Mouse (Mus musculus): Measurements from ENCODE around the gene 1700012A03Rik. TPM values are rescaled to one million over a fixed set of nuclear protein-coding genes. Genes with fewer than 3 reads are reported as not detected.

The 1700012A03Rik gene
- not detected in 2 replicates for polyA plus RNA-seq (2015; fragmentation: Nextera tagmentation; extraction: Ambion mirVana)

- no peaks in the 10 kb centered on the region for H3K27me3 ChIP-seq
- no peak within 1 kb of the TSS for H3K4me3 ChIP-seq
- H3K4me1 ChIP-seq = 0 out of 2 replicates have a peak, but pooled peaks cover 4% of the 10 kb centered on the region
- no peak for ATAC-seq (ENCODE audit: borderline replicate concordance, extremely low read depth, low FRiP score, low TSS enrichment)
- 74% methylated on average over 3 of the region's 3 CpGs for WGBS
- H3K4me2 ChIP-seq = no peak within 1 kb of the TSS
- H3K9ac ChIP-seq = no peak within 1 kb of the TSS
- no peaks in the 10 kb centered on the region for H3K36me3 ChIP-seq
- H3K9me3 ChIP-seq = no peaks in the 10 kb centered on the region
- no peak within 1 kb of the TSS for H3K27ac ChIP-seq
These were observed at the start of gene 1700012A03Rik for GRCm38 (mm10) chr6:32049951-32050345. 1700012A03Rik (plus strand) TSS chr6:32050246.

GRCm38 (mm10) chr6:32004228-32004627, 45.8 kb upstream of the 1700012A03Rik start:
- Histone ChIP-seq H3K4me2 (no peak overlapping the region), H3K4me3 (no peak overlapping the region), H3K9ac (no peak overlapping the region), H3K27me3 (no peaks in the 10 kb centered on the region), H3K36me3 (no peaks in the 10 kb centered on the region), H3K4me1 (no peaks in the 10 kb centered on the region), H3K9me3 (no peaks in the 10 kb centered on the region), H3K27ac (no peak overlapping the region)
- no peak for ATAC-seq (ENCODE audit: borderline replicate concordance, extremely low read depth, low FRiP score, low TSS enrichment)
- WGBS = 88% methylated on average over 10 of the region's 10 CpGs

GRCm38 (mm10) chr6:32005914-32006313, 44.1 kb upstream of the 1700012A03Rik start:
- no peaks in the 10 kb centered on the region for H3K9me3 ChIP-seq
- no peaks in the 10 kb centered on the region for H3K4me1 ChIP-seq
- H3K27ac ChIP-seq = peak overlapping the region; percentile 10; the same call in 1 of the 2 replicates
- ATAC-seq (ENCODE audit: borderline replicate concordance, extremely low read depth, low FRiP score, low TSS enrichment) = peak; percentile 76; the same call in 1 of the 2 replicates
- no peaks in the 10 kb centered on the region for H3K27me3 ChIP-seq
- H3K9ac ChIP-seq = no peak overlapping the region
- WGBS = 46% methylated on average over 2 of the region's 2 CpGs
- no peaks in the 10 kb centered on the region for H3K36me3 ChIP-seq
- no peak overlapping the region for H3K4me2 ChIP-seq
- no peak overlapping the region for H3K4me3 ChIP-seq

DNA sequence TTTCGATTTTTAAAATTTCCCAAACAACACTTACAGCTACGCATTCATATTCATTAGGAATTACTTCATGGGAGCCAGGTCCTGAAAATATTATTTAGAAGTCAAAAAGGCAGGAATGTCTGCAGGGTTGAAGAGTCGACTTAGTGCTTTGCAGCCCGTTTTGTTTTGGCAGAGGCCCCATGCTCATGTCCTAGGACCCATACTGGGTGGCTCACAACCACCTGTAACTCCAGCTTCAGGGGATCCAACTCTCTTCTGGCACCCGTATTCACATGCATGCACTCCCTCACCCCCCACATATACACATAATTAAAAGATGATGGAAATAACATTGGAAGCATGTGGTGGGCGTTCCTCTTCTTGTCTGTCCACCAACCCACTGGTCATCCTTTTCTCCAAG, 43.7 kb upstream of the 1700012A03Rik start:
- Histone ChIP-seq H3K9me3 (no peaks in the 10 kb centered on the region), H3K36me3 (no peaks in the 10 kb centered on the region), H3K4me2 (no peak overlapping the region), H3K4me3 (no peak overlapping the region), H3K27me3 (no peaks in the 10 kb centered on the region), H3K9ac (no peak overlapping the region), H3K27ac (peak overlapping the region; percentile 10; the same call in 1 of the 2 replicates), H3K4me1 (no peaks in the 10 kb centered on the region)
- WGBS = 52% methylated on average over 6 of the region's 6 CpGs
- peak; percentile 46; the same call in 1 of the 2 replicates for ATAC-seq (ENCODE audit: borderline replicate concordance, extremely low read depth, low FRiP score, low TSS enrichment)

- H3K36me3 ChIP-seq = no peaks in the 10 kb centered on the region
- no peak overlapping the region for H3K9ac ChIP-seq
- no peaks in the 10 kb centered on the region for H3K9me3 ChIP-seq
- ATAC-seq (ENCODE audit: borderline replicate concordance, extremely low read depth, low FRiP score, low TSS enrichment) = no peak
- no peak overlapping the region for H3K27ac ChIP-seq
- 89% methylated on average over 3 of the region's 3 CpGs for WGBS
- H3K4me2 ChIP-seq = no peak overlapping the region
- no peak overlapping the region for H3K4me3 ChIP-seq
- H3K27me3 ChIP-seq = no peaks in the 10 kb centered on the region
- H3K4me1 ChIP-seq = no peaks in the 10 kb centered on the region
These were observed 42.7 kb upstream of the 1700012A03Rik start for GRCm38 (mm10) chr6:32007336-32007735.

- Histone ChIP-seq H3K4me2 (no peak overlapping the region), H3K9ac (no peak overlapping the region), H3K27ac (peak overlapping the region; percentile 72; the same call in 1 of the 2 replicates), H3K4me3 (no peak overlapping the region), H3K27me3 (no peaks in the 10 kb centered on the region), H3K36me3 (no peaks in the 10 kb centered on the region), H3K4me1 (peaks cover 19% of the 10 kb centered on the region), H3K9me3 (no peaks in the 10 kb centered on the region)
- 59% methylated on average over 7 of the region's 7 CpGs for WGBS
- no peak for ATAC-seq (ENCODE audit: borderline replicate concordance, extremely low read depth, low FRiP score, low TSS enrichment)
These were observed 33.2 kb upstream of the 1700012A03Rik start for GRCm38 (mm10) chr6:32016841-32017240.

GRCm38 (mm10) chr6:32017406-32018104, 32.5 kb upstream of the 1700012A03Rik start:
- H3K9me3 ChIP-seq = no peaks in the 10 kb centered on the region
- 50% methylated on average over 14 of the region's 14 CpGs for WGBS
- ATAC-seq (ENCODE audit: borderline replicate concordance, extremely low read depth, low FRiP score, low TSS enrichment) = peak; percentile 72
- H3K4me3 ChIP-seq = no peak overlapping the region
- H3K9ac ChIP-seq = no peak overlapping the region
- peak overlapping the region; percentile 72 for H3K27ac ChIP-seq
- no peaks in the 10 kb centered on the region for H3K27me3 ChIP-seq
- H3K36me3 ChIP-seq = no peaks in the 10 kb centered on the region
- H3K4me2 ChIP-seq = no peak overlapping the region
- H3K4me1 ChIP-seq = peaks cover 19% of the 10 kb centered on the region

DNA sequence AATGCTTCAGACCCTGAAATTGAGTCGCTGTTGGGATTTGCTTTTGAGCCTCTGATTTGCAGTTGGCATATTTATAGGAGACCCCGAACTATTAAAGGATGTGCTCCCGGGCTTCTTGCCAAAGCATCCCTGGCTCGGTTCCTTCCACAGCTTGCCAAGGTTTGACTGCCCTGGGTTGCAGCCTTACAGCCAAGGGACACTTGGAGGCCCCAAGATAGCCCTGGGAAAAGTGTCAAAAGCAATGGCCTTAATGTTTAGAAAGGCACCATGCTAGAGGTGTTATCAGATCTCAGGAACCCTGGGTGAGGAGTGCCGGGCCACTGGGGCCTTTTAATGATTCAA, 32.0 kb upstream of the 1700012A03Rik start:
- Histone ChIP-seq H3K9ac (no peak overlapping the region), H3K27ac (peak overlapping the region; percentile 72), H3K4me1 (peaks cover 19% of the 10 kb centered on the region), H3K27me3 (no peaks in the 10 kb centered on the region), H3K4me3 (no peak overlapping the region), H3K4me2 (no peak overlapping the region), H3K9me3 (no peaks in the 10 kb centered on the region), H3K36me3 (no peaks in the 10 kb centered on the region)
- ATAC-seq (ENCODE audit: borderline replicate concordance, extremely low read depth, low FRiP score, low TSS enrichment) = peak; percentile 82; the same call in 1 of the 2 replicates
- 28% methylated on average over 5 of the region's 5 CpGs for WGBS

- Histone ChIP-seq H3K9me3 (no peaks in the 10 kb centered on the region), H3K4me2 (no peak overlapping the region), H3K4me1 (peaks cover 12% of the 10 kb centered on the region), H3K36me3 (no peaks in the 10 kb centered on the region), H3K4me3 (no peak overlapping the region), H3K9ac (no peak overlapping the region), H3K27ac (no peak overlapping the region), H3K27me3 (no peaks in the 10 kb centered on the region)
- WGBS = 77% methylated on average over 10 of the region's 10 CpGs
- ATAC-seq (ENCODE audit: borderline replicate concordance, extremely low read depth, low FRiP score, low TSS enrichment) = no peak
These were observed 28.1 kb upstream of the 1700012A03Rik start for GRCm38 (mm10) chr6:32021853-32022536.

DNA sequence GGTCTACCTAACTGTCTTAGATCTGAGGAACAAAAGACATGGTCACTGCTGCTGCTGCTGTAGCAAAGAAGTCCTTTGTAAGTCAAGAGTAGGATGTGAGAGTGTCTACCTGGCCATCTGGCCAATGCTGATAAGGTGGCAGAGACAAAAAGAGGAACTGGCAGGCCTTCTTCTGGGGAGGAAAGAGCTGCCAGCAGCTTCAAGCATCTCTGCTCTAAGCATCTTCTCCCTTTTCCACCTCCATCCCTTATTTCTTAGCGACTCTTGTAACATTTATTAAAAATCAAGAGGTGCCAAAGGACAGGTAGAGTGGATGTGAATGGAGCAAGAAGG, 27.5 kb upstream of the 1700012A03Rik start:
- Histone ChIP-seq H3K27ac (no peak overlapping the region), H3K9ac (no peak overlapping the region), H3K9me3 (no peaks in the 10 kb centered on the region), H3K27me3 (no peaks in the 10 kb centered on the region), H3K4me3 (no peak overlapping the region), H3K4me1 (peaks cover 8% of the 10 kb centered on the region), H3K36me3 (no peaks in the 10 kb centered on the region), H3K4me2 (no peak overlapping the region)
- ATAC-seq (ENCODE audit: borderline replicate concordance, extremely low read depth, low FRiP score, low TSS enrichment) = no peak
- 100% methylated on average over 1 of the region's 1 CpGs for WGBS

- no peaks in the 10 kb centered on the region for H3K9me3 ChIP-seq
- no peak overlapping the region for H3K4me3 ChIP-seq
- H3K9ac ChIP-seq = no peak overlapping the region
- H3K4me2 ChIP-seq = no peak overlapping the region
- no peak overlapping the region for H3K27ac ChIP-seq
- no peaks in the 10 kb centered on the region for H3K27me3 ChIP-seq
- 53% methylated on average over 3 of the region's 3 CpGs for WGBS
- H3K36me3 ChIP-seq = no peaks in the 10 kb centered on the region
- no peaks in the 10 kb centered on the region for H3K4me1 ChIP-seq
- no peak for ATAC-seq (ENCODE audit: borderline replicate concordance, extremely low read depth, low FRiP score, low TSS enrichment)
These were observed 21.6 kb upstream of the 1700012A03Rik start for GRCm38 (mm10) chr6:32028228-32029009.

GRCm38 (mm10) chr6:32034226-32034625, 15.8 kb upstream of the 1700012A03Rik start:
- Histone ChIP-seq H3K9ac (no peak overlapping the region), H3K4me2 (no peak overlapping the region), H3K9me3 (no peaks in the 10 kb centered on the region), H3K4me3 (no peak overlapping the region), H3K36me3 (no peaks in the 10 kb centered on the region), H3K4me1 (no peaks in the 10 kb centered on the region), H3K27ac (no peak overlapping the region), H3K27me3 (no peaks in the 10 kb centered on the region)
- WGBS = 40% methylated on average over 2 of the region's 2 CpGs
- ATAC-seq (ENCODE audit: borderline replicate concordance, extremely low read depth, low FRiP score, low TSS enrichment) = no peak

Measured in lung, embryonic 15.5 days (tissue).